8 mouse cellular contexts compared by ENCODE assay signal in the genomic region with DNA sequence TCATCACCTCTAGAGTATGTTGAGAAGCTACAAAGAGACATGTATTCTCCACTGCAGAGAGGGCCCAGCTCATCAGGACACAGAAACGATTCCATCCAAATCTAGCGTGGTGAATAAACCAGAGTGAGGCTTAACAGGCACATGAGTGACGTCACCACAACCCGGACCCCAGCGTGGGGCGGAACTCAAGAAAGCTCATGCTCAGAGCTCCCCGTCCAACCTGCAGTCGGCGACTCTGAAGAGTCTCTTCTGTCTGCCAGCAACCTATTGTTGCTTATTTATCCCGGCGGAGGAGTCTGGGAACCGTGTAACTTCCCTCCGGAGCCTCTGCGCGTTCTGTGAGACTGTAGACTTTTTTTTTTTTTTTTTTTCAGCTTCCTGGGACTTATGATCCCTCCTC. TPM values are rescaled to one million over a fixed set of nuclear protein-coding genes. Genes with fewer than 3 reads are reported as not detected.
A peak's percentile ranks its signal among the peaks of the same experiment; 100 is the strongest.
DNase-seq lines count a peak whose midpoint lies in the region; ATAC-seq lines count a peak whose summit lies in the region.

No protein-coding gene starts in this region.

- 5% methylated on average over 15 of the region's 15 CpGs for WGBS in heart, embryonic 15.5 days

- no peaks in the 10 kb centered on the region for H3K9me3 ChIP-seq in heart, embryonic 15.5 days (replicated peaks)

- intact Hi-C loops in left cerebral cortex, postnatal 14 days (cut with DNase I): no loop called here

- H3K27me3 ChIP-seq in heart, embryonic 15.5 days: no peaks in the 10 kb centered on the region
- H3K27me3 ChIP-seq in splenic B cell, adult 2 months (ENCODE audit: control insufficient read depth, insufficient read depth, low read length, poor library complexity, severe bottlenecking): no peaks in the 10 kb centered on the region

- H3K9ac ChIP-seq in heart, embryonic 15.5 days: peak overlapping the region; percentile 42

- H3K27ac ChIP-seq in heart, embryonic 15.5 days: peak overlapping the region; percentile 45; the same call in 1 of the 2 replicates

- 0 out of 2 replicates have a peak, but pooled peaks cover under 1% of the 10 kb centered on the region for H3K36me3 ChIP-seq in heart, embryonic 15.5 days
- H3K36me3 ChIP-seq in splenic B cell, adult 2 months (ENCODE audit: control insufficient read depth, insufficient read depth, low read length, poor library complexity, severe bottlenecking): no peaks in the 10 kb centered on the region

- peak; percentile 20 to 23 for DNase-seq in spleen, adult 18-20 months
- no peak for DNase-seq in spleen, adult 12 weeks (ENCODE audit: low spot score)
- peak; percentile 55 to 59 for DNase-seq in left cerebral cortex, postnatal 14 days (ENCODE audit: low spot score in 2 of 2)
- DNase-seq in mesoderm, embryonic 11.5 days (ENCODE audit: low read depth, low spot score): peak; percentile 30
- DNase-seq in splenic B cell, adult 2 months (ENCODE audit: low read depth, low spot score): peak; percentile 50
- DNase-seq in layer of hippocampus, adult 9-11 months: no peak

- H3K4me3 ChIP-seq in heart, embryonic 15.5 days: peak overlapping the region; percentile 47

- H3K4me1 ChIP-seq in heart, embryonic 15.5 days (replicated peaks): peaks cover 28% of the 10 kb centered on the region

- peak; percentile 40 for ATAC-seq in common myeloid progenitor, adult 5-6 weeks (replicated peaks; ENCODE audit: low read depth, poor library complexity, severe bottlenecking)
- 0 out of 2 replicates have a peak, but pooled peaks have one; percentile 28 for ATAC-seq in heart, embryonic 15.5 days (replicated peaks; ENCODE audit: insufficient number of reproducible peaks, insufficient read depth, low FRiP score, low read depth)

- peak overlapping the region; percentile 69 for H3K4me2 ChIP-seq in heart, embryonic 15.5 days

RNA-seq across cellular contexts. Expression of gene Snapc1, which starts 11.4 kb away (rescaled TPM):
- 17.1 and 32.0 TPM in 2 replicates for total RNA-seq in common myeloid progenitor, adult 5-6 weeks (2017)
- 14.8 and 15.2 TPM in 2 replicates for polyA plus RNA-seq in heart, embryonic 15.5 days (2015; fragmentation: Nextera tagmentation; extraction: Ambion mirVana)
- total RNA-seq in left cerebral cortex, postnatal 14 days (2021): 10 to 100 TPM; 36.7 to 42.4 TPM

RNA-seq across cellular contexts. Expression of gene Gm49321, which starts 15.4 kb away (rescaled TPM):
- not detected in 2 replicates for total RNA-seq in common myeloid progenitor, adult 5-6 weeks (2017)
- polyA plus RNA-seq in heart, embryonic 15.5 days (2015; fragmentation: Nextera tagmentation; extraction: Ambion mirVana): 7.3 and 14.4 TPM in 2 replicates
- total RNA-seq in left cerebral cortex, postnatal 14 days (2021): 10 to 100 TPM; 12.6 to 17.3 TPM

RNA-seq across cellular contexts. Expression of gene Syt16, which starts 44.6 kb away (rescaled TPM):
- total RNA-seq in common myeloid progenitor, adult 5-6 weeks (2017): not detected in 2 replicates
- polyA plus RNA-seq in heart, embryonic 15.5 days (2015; fragmentation: Nextera tagmentation; extraction: Ambion mirVana): 0.24 and 0.87 TPM in 2 replicates
- total RNA-seq in left cerebral cortex, postnatal 14 days (2021): 100 to 1,000 TPM; 106 to 114 TPM

RNA-seq across cellular contexts. Expression of gene Hif1a, which starts 51.7 kb away (rescaled TPM):
- total RNA-seq in common myeloid progenitor, adult 5-6 weeks (2017): 52.3 and 59.7 TPM in 2 replicates
- 100 and 105 TPM in 2 replicates for polyA plus RNA-seq in heart, embryonic 15.5 days (2015; fragmentation: Nextera tagmentation; extraction: Ambion mirVana)
- total RNA-seq in left cerebral cortex, postnatal 14 days (2021): 10 to 100 TPM; 62.0 to 67.4 TPM

Comparison
In these comparisons a context has a peak if more than half of its experiments do, and no peak if none do; other contexts are left out.
1. DNase-seq: peak in spleen, adult 18-20 months (2 of 2), left cerebral cortex, postnatal 14 days (2 of 2), mesoderm, embryonic 11.5 days (single experiment) and splenic B cell, adult 2 months (single experiment); none in spleen, adult 12 weeks (single experiment) and layer of hippocampus, adult 9-11 months (single experiment).
2. RNA of gene Gm49321, which starts 15.4 kb away (total RNA-seq): 12.6 to 17.3 TPM in left cerebral cortex, postnatal 14 days; not detected in common myeloid progenitor, adult 5-6 weeks; every median in the first group is over 10 times any median in the second.
3. RNA of gene Syt16, which starts 44.6 kb away (total RNA-seq): 106 to 114 TPM in left cerebral cortex, postnatal 14 days; not detected in common myeloid progenitor, adult 5-6 weeks; every median in the first group is over 100 times any median in the second.